Mouse (Mus musculus): ENCODE data around the gene Mogs.

The Mogs gene

DNA sequence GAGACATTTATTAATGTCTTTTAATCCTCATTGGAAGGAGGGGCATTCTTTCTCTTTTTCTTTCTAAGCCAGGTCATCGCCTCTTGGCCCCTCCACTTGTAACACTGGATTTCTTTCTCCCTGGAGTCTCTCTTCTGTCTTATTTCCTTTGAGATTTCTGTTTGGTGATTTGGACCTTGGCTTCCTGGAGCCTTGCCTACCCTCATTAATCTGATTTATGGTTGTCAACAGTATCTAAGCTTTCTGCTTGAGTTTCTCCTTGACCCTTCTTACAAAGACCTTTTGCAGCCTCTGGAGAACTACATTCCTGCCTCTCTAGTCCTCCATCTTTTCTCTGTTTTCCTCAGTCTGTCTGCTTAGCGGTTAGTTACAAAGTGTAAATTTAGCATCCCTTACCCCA, 16.9 kb upstream of the Mogs start:
- DNase-seq: no peak

DNA sequence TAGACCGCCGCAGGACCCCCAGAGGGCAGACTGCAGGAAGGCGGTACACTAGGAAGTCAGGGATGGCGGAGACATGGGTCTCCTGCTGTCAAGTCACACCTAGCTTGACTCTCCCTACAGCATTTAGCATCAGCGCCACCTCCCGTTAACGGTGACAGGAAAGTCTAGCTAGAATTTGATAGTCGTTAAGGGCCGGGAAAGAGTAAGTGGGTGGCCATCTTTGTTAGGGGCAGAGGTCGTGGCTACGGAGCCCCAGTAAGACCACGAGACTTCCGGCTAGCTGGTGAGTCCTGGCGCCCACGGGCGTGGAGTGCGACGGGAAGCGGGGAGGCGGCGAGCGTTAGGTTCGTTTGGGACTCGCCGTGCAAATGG, 14.0 kb upstream of the Mogs start, which contains the start of the genes Ccdc142 and Gm42688:
TSS of gene Ccdc142 (plus strand) at position 286 of the 372 bp plus-strand sequence.
TSS of gene Gm42688 (plus strand) at position 302 of the 372 bp plus-strand sequence.
- DNase-seq: peak; percentile 93

DNA sequence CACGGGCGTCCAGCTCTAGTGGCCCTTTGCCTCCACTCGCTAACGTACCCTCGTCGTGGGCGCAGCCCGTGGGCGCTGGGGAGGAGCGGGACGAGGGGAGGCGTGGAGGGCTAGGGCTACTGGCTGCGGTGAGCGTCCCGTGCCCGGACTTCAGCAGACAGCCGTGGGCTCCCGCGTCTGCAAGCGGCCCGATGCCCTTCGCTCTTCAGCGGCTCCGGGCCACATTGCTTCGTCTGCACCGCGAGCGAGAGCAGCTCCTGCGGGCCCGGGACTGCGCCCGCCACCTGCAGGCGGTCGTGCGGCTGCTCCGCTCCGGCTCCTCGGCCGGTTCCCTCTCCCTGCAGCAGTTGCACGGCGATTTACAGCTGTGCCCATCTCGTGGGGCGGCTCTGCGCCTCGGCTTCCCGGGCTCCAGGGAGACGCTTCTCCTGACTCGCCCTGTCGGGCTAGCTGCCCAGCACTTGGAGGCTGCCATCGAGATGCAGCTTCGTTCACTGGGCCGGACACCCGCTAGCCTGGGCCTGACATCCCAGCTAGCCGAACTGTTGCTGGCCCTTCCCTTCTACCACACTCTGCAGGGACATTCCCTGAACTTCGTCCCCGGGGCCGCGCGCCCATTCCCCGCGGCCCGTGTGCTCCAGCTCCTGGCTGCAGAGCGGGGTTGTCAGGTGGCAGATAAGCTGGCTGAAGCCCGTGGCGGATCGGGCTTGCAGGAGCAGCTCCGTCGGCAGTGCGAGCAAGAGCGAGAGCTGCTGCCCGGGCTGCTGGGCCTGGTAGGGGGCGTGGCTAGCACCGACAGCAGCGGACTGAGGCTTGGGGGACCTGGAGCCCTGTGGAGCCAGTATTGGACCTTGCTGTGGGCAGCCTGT, 13.4 kb upstream of the Mogs start:
- DNase-seq: peak; percentile 62

DNA sequence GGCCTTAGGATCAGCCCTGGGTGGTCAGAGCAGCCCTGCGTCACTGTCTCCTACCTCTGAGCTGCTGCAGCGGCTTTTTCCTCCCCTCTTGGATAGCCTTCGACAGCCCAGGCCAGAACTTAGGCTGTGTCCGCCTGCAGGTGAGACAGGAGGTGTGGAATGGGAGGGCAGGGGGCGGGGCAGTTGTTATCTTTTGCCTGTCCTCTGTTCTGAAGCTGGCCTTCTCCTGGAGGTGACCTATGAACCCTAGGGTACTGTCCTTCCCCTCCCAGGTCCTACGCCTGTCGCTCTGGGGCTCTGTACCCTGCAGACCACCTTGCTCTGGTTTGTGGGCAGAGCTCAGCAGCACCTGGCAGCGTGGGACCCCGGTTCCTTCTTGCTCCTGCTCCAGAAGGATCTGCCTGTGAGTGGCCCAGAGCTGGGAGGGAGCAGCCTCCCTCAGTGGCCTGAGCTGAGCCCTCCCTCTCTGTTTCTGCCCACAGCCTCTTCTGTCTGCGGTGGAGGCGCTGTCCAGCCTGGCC, 12.1 kb upstream of the Mogs start:
- no peak for DNase-seq

DNA sequence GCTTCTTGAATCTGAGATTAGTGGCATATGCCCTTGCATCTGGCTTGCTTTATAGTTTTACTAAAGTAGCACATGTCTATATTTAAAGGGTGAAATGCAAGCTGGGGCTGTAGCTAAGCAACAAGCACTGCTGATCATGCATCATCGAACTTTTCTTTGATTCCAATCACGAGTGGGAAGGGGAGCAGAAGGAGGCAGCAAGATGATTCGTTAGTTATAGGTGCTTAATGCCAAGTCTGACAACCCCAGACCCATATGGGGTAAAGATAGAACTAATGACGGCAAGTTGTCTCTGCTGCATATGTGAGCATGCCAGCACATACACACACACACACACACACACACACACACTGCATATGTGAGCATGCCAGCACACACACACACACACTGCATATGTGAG, 11.1 kb upstream of the Mogs start:
- peak; percentile 81 for DNase-seq

DNA sequence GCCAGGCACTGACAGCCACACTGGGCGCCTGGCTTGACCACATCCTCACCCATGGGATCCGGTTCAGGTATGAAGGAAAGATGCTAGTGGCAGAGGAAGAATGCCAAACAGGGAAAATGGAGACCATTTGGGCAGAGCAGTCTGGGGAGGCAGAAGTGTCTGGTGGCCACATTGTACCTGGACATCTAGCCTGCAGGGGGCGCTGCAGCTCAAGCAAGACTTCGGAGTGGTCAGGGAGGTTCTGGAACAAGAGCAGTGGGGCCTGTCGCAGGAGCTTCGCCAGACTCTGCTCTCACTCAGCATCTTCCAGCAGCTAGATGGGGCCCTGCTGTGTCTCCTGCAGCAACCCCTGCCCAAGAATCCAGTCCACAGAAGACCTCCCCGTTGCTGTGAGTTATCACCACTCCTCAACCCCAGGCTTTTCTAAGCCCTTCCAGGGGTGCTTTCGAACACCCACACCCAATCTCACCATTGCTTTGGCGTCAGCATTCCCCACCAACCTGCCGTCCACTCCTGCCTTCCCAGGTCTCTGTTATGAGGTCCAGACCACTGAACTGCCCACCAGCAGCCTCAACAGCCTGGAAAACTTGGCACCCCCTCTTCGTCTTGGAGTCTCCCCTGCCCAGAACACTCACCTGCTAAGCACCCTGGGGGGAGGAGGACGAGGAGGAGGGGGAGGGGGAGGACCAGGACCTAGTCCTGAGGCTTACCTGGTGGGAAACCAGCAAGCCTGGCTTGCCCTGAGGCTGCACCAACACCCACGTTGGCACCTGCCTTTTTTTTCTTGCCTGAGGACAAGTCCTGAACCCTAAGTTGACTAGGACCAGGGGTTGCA, 7.5 kb upstream of the Mogs start:
- peak; percentile 53 for DNase-seq

DNA sequence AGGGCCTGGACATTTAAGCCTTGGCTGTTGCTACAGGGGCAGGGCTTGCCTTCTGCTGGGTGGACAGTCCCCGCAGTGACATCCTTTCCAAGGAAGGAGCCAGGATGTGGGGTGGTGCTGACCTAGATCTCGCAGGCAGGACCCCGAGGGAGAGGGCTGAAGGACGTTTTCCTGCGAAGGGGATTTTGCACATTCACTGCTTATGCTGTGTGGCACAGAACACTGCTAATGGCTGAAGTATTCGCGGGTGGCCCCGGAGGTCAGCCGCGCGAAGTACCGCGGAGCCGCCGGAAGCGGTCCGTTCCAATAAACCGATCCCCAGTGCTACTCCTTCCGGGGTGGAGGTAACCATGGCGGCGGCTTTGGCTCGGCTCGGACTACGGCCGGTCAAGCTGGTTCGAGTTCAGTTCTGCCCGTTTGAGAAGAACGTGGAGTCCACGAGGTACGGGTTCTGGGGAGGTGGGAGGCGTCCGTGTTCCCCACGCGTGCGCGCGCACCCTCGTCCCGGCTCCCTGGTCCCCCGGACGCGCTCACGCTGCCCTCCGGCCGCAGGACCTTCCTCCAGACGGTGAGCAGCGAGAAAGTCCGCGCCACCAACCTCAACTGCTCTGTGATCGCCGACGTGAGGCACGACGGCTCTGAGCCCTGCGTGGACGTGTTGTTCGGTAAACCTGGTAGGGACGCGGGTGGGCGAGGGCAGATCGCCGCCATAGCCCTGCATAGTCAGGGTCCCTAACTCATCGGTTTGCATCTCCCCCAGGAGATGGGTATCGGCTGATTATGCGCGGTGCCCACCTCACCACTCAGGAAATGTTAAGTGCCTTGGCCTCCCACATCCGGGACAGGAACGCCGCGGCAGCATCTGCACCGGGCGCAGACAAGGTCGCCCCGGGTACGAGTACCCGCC, 6.3 kb upstream of the Mogs start, which contains the start of gene Mrpl53:
TSS of gene Mrpl53 (plus strand) at position 279 of the 907 bp plus-strand sequence.
- peak; percentile 72 for DNase-seq

DNA sequence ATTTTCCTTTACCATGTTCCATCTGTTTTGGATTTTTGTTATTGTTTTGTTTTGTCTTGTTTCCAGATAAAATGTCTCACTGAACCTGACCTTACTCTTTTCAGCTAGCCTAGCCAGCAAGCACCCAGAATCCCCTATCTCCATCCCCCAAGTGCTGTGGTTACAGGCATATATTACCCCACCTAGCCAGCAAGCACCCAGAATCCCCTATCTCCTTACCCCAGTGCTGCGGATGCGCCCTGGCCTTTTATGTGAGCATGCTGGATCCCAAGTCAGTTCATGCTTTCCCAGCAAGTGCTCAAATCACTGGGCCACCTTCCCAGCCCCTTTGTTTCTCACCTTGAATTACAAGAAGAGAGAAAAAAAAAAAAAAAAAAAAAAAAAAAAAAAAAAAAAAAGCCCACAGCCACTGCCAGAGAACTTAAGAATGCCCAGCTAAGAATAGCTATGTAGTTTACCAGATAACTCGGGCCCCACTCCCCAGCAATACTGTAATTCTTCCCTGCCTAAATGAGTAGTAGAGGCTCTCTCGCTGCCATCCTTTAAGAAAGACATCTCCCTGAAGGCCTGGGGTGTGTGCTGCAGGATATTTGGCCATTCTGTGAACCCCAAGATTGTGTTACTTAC, 3.7 kb upstream of the Mogs start:
- no peak for DNase-seq

DNA sequence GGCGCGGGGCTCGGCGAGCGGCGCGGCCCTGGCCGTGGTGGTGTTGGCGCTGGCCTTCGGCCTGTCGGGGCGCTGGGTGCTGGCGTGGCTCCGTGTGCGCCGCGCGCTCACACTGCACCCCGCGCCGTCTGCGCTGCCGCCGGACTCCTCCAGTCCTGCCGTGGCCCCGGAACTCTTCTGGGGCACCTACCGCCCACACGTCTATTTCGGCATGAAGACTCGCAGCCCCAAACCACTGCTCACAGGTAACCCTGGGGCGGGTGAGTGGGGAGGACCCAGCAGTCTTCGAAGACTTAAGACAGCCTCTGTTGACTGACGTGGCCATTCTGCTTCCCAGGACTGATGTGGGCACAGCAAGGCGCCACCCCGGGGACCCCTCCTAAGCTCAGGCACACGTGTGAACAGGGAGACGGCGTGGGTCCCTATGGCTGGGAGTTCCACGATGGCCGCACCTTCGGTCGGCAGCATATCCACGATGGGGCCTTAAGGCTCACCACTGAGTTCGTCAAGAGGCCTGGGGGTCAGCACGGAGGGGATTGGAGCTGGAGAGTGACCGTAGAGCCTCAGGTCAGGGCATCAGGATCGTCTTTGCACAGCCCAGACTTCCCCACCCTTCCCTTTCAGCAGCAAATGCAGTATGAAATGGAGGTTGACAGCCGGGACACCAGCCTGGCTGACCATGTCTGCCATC, 531 bp downstream of the Mogs start:
- DNase-seq: peak; percentile 38

DNA sequence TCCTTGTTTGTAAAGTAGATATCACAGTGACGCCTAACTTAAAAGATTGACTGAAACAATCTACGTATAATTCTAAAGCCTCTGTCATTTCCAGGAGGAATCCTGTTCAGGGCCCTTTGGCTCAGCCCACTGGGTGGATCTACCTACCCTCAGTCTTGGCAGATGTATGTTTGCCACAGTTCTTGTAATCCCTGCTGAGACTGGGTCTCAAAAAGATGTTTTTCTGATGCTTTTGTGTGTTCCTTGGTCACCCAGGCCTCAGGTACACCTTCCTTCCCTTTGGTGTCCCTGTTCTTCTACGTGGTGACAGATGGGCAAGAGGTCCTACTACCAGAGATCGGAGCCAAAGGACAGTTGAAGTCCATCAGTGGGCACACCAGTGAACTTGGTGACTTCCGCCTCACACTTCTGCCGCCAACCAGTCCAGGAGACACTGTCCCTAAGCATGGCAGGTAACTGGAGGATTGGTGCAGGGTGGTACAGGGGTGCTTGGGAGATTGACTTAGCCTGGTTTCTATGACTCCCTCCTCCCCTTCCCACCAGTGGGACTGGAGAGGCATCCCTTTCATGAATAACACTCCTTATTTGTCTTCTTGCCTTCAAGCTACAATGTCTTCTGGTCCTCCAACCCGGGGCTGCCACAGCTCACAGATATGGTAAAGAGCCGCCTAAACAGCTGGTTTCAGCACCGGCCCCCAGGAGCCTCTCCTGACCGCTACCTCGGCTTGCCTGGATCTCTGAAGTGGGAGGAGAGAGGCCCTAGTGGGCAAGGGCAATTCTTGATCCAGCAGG, 1.3 kb downstream of the Mogs start:
- no peak for DNase-seq

DNA sequence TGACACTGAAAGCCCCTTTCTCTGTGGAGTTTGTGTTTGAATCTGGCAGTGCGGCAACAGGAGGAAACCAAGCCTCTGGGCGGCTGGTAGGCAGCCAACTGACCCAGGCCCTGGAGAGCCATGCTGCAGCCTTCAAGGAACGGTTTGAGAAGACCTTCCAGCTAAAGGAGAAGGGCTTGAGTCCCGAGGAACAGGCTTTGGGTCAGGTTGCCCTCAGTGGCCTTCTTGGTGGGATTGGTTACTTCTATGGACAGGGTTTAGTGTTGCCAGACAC, 1.8 kb downstream of the Mogs start:
- no peak for DNase-seq

DNA sequence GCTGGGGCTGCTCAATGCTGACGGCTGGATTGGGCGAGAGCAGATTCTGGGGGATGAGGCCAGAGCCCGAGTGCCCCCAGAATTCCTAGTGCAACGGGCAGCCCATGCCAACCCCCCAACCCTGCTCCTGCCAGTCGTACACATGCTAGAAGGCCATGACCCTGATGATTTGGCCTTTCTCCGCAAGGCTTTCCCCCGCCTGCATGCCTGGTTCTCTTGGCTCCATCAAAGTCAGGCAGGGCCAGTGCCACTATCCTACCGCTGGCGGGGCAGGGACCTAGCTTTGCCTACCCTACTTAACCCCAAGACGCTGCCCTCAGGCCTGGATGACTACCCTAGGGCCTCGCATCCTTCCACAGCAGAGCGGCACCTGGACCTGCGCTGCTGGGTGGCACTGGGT, 2.3 kb downstream of the Mogs start:
- DNase-seq: no peak

DNA sequence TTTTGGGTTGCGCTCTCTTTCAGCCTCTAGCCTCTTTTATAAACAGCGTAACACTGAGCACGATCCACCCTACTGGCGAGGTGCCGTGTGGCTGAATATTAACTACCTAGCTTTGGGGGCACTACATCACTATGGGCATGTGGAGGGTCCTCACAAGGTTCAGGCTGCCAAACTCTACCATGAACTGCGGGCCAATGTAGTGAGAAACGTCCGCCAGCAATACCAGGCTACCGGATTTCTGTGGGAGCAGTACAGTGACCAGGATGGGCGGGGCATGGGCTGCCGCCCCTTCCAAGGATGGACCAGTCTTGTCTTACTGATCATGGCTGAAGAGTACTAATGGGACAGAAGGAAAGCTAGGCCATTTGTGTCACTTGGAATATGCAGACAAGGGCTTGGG, 3.1 kb downstream of the Mogs start:
- DNase-seq: no peak

DNA sequence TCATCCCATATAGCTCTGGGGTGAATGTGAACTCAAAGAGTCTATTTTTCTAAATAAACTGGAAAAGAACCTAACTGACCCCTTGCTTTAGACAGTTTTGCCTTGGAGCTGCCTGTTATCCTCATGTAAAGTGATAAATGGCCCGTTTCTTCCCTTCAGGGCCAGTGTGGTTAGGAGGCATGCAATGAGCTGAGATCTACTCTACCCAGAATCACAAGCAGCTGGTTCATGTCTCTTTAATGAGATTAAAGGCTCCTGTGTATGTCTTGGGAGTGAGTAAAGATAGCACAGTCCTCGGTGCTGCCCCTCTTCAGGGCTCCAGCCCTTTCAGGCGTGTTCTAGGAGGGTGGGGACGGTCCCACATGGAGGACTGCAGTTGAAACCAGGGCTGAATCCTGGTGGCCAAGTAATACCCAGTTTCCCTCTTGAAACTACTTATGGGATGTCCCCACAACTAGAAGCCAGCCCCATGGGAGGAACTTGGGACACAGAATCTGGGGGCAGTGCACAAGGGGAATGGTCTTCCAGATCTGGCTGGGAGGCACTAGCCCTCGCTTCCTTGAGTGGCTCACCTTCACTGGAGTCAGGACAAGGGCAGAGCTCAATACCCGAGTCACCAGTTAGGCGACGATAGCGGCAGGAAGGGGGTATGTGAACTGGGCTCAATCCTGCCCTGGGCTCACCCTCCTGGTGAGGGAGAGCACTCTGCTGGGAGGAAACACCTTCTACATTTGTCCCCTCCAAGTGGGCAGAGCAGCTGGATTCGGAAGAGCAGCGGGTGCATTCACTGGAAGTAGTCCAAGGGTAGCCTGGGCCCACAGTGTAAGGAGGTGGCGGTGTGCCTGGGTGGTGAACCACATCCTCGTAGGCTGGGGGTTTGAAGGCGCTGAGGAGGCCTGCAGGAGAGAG, 3.8 kb downstream of the Mogs start:
- DNase-seq: no peak

DNA sequence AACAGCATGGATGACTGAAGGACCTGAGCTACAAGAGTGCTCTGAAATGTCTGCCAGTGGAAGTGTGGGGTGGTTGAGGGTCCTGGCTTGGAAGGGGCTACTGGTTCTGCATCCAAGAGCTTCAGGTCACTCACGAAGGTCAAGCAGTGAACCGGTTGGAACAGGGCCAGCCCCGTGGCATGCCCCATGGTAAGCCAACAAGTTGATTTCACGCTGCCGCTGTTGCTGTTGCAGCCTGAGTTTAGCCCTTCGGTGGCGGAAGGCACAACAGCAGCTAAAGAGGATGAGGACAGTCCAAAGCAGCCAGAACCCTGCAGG, 4.4 kb downstream of the Mogs start:
- no peak for DNase-seq

DNA sequence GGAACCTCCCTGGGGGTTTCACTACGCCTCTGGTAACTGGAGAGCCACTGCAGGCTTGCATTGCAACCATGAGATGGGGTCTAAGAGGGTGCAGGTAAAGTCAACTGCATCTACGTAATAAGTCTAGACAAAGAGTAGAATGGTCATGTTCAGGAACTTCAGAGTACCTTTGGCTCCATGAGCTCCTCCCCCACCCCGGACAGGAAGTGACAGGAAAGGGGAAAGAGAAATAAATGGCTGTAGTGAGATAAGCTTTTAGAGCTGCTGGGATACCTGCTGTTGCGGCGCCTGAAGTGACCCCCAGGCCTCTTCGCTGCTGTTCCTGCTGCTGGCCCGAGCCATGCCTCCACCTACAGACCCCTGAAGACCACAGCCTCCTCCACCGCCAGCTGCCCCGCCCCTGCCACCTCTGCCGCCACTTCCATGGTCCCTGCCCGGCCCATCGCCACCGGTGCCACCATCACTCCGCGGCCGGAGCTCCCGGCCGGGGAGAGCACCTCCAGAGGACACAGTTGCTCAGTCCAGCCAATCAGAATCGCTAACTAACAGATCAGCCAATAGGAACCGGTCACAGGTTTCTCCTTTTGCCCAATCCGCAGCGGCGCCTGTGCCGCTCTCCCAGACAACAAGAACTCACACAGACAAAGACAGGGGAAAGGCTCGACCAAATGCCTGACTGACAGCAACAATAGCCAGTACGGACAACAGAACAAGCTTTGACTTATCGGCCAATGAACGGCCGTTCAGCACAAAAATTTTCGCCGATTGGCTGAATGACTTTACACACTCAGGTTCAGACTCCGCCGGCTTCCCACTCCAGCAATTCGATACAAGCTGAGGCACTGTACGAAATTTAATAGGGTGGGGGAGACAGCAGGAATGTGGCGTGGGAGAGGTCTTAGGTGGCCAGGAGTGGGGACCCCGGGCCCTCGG, 5.9 kb downstream of the Mogs start, which contains the start of gene Wbp1:
TSS of gene Wbp1 (minus strand) at position 630 of the 933 bp plus-strand sequence.
- peak; percentile 99 for DNase-seq

DNA sequence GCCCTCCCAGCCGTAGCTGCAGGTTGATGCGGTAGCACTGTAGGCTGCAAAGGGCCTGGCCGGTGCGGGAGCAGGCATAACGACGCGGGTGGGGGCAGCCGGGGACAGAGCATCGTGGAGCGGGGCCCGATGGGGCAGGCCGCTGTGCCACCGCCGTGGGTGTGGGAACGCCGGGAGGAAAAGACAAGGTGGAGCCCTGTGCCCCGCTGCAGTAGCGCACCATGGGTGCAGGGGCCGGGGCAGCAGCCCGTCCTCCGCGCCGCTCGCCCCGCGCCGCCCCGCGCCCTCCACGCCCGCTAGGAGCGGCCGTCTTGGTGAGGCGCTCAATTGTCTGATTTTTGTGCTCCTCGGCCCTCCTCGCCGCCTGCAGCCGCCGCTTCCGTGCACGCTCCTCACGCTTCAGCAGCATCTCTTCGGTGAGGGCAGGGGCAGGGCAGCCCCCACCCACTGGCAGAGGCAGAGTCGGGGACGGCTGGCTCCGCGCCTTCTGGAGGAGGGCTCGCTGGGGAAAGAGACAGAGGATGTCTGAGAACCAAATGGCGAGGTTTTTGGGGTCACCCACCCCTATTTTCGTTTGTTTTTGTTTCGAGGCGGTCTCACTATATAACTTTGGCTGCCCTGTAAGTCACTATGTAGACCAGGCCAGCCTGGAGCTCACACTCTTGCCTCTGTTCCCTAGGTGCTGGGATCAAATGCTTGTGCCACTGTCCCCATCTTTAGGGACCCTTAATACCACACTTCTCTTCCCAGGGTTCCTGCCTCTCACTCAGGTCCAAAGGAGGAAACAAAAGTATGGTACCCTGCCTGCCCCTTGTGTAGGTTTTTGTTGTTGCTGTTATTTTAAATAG, 6.8 kb downstream of the Mogs start:
- no peak for DNase-seq

DNA sequence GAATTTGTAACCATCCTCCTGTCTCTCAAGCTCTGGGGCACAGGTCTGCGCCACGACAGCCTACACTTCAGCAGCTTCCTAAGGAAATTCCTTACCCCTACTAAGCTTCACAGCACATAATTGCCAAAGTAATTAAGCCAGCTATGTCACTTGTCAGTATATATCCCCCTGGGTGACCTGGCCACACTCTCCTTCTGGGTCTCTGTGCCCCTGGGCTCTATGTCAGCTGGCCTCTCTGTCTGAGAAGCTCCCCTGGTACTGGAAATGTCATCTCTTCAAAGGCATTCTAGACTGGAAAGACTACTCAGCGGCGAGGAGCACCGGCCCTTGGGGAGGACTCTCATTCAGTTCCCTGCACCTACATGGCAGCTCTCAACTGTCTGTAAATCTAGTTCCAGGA, 7.7 kb downstream of the Mogs start:
- DNase-seq: no peak

Measured in layer of hippocampus, adult 9-11 months (tissue).